Mouse (Mus musculus) thymus, postnatal 14 days (tissue): ENCODE measurements around the gene Tmem164.
"Not testable (repeated sequence)": the region's sequence is repeated elsewhere in the genome, so short reads cannot be mapped to it uniquely, and the experiment has no call there.

Experiments
- DNase-seq: peaks from one replicate; pipeline ENCODE4 v3.0.0; 2021

The Tmem164 gene

DNA sequence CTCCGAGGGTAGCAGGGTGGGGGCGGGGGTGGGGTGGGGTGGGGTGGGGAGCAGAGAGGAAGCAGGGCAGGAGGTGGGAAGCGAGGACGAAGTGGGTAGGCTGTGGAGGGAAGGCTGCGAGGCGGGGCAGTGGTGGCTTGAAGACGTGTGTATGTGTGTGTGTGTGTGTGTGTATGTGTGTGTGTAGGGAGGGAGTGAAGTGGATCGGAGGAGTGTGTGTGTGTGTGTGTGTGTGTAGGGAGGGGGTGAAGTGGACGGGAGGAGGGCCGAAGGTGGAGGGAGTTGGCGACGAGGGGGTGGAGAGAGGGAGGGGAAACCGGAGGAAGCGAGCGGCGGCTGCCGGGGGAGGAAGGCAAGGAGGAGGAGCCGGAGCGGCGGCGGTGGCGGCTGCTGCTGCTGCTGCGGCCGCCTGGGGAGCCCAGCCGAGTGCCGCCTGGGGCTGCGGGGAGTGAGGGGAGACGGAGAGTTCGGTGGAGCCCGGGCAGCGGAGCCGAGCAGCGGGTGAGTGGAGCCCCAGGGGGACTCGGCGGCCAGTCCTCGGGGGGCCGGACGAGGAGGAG lies at the start of gene Tmem164:
Tmem164 (plus strand) TSS at position 351 of the 560 bp plus-strand sequence.
- peak; percentile 82 for DNase-seq

DNA sequence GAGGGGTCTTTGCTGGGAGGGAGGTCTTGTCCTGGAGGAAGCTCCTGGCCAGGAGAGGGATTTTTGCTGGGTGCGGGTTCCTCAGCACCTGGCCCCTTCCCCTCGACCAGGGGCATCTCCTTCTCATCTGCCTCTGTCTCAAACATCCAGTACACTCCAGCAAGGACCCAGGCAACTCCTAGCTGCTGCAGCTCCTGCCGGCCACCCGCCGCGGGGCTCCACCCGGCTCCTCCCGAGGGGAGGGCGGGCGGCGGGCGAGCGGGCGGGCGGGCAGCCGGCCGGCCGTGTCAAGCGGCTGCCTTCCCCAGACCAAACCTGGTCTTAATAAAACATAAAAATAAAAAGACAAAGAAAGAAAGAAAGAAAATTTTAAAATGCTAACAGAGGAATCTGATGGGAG lies 48.2 kb upstream of the Tmem164 start:
- DNase-seq = not testable (repeated sequence)

DNA sequence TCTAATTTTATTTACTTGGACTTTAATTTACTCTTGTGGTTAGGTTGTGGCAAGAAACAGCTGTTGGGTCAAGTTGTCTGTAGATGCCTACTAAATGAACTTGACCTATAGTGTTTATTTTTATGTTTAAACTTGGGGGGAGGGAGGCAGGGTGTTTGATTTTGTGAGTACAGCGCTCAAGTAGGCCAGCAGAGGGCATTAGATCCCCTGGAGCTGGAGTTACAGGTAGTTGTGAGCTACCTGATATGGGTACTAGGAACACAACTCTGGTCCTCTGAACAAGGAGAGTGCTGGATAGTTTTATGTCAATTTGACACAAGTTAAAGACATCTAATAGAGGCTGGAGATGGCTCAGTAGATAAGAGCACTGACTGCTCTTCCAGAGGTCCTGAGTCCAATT lies 34.0 kb upstream of the Tmem164 start:
- DNase-seq = peak; percentile 4

DNA sequence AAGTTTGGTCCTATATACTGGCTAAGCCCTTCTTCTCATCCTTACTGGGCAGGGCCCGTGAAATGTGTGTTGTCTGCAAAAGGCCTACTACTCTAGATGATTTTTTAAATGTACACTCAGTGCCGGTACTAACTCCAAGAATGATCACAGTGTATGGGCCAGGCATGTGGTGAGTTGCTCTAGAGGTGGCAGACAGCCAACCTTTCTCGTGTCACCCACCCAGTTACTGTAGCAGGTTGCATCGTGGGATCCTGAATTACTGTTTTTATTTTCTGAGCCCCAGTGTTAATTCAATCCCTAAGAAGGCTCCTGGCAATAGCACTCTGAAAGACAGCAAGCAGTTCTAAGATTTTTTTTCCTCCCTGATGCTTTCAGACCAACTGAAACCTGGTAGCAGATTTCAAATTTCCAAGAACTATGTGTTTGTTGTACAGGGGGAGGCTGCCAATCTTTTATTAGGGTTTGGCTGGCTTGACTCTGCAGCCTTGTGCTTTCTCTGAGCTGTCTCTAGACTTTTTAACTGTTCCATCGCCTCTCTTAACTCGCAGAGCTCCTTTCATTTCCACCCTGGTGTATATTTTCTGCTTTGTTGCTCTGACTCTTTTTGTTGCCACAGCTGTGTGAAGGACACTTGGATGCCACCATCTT lies 31.0 kb upstream of the Tmem164 start:
- DNase-seq = no peak

DNA sequence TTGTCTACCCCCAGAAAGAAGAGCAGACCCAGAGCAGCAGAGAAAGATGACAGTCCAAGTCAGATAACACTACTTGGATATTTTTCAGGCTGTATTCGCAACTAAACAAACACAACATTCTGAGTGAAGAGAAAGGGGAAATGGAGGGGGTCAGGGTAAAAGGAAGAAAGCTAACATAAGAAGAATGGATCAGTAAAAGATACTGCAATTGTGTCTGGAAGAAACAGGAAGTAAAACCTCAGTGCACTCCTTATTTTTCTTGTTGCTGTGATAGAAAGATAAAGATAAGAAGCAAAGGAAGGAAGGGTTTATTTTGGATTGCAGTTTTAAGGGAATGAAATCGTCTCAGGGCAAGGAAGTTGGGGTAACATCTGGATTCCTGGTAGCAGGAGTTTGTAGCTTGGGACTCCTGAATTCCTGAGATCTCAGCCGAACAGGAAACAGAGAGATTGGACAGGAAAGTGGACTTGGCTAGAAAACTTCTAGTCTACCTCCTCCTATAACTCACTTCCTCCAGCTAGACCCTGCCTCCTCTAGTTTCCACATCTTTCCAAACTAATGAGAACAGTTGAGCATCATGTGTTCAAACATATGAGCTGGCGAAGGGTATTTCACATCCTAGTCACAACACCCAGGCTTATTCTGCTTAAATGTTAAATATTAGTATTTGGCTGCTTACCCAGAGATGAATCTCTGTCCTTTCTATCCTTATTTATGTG lies 16.3 kb upstream of the Tmem164 start:
- DNase-seq = no peak

DNA sequence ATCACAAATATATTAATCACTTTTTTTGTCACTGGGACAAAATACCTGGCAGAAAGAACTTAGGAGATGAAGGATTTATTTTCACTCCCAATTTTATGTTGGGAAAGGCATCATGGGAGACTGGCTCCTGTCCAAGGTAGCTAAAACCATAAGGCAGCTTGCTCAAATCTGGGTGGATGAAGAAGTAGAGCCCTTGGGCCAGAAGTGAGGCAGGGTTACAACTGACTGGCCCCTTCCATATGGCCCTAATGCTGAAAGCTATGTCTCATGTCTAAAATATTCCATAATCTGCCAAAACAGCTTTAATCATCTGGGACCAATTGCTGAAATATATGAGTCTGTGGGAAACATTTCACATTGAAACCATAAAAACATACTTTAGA lies 15.8 kb upstream of the Tmem164 start:
- DNase-seq = no peak

DNA sequence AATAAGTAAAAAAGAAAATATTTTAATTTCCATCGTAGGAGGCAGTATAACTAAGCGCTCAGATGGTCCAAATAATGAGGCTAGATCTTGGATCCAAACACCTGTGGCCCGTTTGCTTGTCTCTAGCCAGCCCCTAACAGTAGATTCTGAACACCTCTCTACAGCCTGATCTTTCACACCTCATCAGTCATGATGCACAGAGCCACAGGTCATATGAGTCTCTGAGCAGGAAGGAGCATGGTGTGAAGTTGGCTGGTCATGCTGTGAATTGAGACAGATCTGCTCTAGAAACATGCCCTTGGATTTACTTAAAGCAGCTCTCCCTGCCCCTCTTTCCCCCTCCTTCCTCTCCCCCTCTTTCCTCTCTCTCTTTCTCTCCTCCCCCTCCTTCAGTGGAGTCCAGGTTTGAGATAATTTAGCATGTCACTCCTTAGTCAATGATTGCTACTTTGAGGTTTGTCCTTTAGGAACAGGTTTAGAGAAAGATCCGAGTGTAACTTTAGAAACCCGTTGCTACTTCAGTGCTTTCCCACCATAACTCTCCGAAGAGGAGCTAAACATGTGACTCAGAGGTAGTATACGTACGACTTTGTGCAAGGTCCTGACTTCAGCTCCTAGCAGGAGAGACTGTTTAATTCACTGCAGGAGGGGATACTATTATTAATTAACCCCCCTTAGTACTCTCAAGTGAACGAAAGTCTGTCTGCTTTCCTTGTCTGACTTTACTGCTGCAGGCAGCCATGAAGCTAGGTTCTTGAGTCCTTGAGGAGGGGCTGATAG lies 11.7 kb upstream of the Tmem164 start:
- no peak for DNase-seq

DNA sequence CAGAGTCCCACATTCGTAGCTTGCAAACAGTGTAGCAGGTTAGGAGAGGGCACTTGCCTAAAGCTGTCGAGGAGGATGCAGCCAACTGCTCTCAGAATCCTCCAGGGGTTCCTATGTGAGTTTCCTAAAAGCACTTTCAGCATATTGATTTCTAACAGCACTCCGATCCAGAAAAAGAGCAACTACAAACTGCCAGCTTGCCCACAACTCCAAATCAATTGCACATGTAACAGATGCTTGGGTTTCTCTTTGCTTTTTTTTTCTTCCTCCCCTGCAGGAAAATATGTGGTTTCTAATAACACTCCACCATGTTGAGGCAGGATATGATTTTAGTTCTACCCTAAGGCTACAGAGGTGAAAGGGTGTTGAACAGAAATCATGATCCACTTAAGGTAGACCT lies 11.1 kb upstream of the Tmem164 start:
- DNase-seq = no peak

DNA sequence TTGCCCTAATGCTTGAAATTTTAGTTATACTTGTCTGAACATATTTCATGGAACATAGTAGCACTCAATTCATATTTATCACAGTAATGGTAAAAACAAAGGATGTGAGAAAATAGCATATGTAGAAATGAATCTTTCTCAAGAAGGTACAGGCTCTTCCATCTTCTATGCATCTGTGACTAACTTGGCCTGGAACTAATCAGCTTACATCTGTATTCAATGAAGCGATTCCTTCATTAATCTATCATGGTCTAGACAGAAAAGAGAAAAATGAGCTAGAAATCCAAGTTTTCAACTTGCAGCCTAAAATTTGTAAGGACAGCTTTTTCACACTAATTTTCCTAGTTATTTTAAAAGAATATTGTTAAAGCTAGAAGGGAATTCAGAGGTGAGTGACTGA lies 10.1 kb upstream of the Tmem164 start:
- no peak for DNase-seq

DNA sequence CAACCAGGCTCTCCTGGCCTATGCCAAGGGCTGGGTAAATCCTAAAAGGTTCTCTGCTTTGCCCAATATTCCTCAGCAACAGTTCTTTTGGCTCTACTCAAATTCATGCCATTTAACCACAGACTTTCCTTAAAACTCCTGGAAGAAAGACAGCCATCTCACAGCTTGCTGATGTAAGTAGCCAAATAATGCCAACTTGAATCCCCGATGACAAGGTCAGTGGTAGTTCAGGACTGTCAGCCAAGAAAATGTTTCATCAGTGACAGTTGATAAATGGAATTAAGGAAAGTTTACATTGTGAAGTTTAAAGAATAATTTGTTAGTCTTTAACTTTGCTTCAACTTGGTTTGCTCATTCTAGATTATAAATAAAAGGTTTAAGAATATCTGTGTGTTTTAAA lies 8.5 kb upstream of the Tmem164 start:
- no peak for DNase-seq

DNA sequence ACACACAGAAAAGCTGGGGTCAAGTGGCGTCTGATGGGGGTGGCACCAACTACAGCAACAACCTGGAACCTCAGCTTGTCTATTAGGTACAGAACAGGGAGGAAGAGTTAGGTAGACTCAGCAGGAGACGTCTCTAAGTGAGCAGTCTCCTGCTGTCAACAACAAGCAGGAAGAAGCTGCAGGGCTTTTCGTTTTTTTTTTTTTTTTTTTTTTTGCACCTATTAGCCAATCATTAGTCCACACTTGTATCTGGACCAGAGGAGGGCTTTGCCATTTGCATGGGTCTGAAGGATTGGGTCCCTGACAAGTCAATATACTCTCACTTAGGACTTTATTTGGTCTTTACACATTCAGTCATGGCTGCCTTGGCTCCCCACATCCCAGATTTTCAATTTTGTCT lies 4.0 kb upstream of the Tmem164 start:
- DNase-seq = no peak

DNA sequence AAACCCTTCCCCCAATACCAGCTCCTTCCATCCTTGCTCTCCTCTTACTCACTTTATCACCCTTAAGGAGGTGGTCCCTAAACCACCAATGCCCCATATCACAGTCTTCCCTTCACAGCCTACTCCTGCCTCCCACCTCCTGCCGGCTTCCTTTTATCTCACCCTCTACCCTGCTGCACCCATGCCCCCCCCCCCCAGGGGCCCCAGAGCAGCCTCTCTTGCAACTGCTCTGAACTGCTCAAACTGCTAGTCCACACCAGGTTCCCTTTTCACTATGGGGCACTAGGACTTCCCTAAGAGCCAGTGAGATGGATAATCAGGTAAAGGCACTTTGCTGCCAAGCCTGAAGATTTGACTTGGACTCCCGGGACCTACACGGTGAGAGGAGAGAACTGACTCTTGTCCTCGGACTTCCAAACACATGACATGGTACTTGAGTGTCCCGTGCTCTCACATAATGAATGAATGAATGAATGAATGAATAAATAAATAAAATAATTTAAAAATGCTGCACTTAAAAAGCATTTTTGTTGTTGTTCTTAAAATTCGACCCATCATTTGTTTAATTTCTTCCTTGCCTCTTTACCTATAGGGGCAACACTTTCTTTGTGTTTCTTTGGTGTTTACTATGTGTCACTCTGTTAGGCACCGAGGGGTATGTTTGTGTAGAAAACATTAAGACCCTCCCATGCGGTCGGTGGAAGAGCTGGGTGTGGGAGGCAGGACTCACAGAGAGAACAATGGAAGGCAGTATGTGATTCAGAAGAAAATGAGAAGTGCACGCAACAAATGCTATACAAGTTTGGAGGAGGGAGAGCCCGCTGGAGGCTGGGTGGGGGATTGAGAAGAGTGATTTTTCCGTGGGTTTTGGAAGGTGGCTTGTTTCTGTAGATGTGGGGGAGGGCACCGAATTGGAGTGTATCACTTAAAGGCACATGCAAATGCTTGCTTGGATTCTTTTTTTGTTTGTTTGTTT lies 2.4 kb upstream of the Tmem164 start:
- peak; percentile 33 for DNase-seq

DNA sequence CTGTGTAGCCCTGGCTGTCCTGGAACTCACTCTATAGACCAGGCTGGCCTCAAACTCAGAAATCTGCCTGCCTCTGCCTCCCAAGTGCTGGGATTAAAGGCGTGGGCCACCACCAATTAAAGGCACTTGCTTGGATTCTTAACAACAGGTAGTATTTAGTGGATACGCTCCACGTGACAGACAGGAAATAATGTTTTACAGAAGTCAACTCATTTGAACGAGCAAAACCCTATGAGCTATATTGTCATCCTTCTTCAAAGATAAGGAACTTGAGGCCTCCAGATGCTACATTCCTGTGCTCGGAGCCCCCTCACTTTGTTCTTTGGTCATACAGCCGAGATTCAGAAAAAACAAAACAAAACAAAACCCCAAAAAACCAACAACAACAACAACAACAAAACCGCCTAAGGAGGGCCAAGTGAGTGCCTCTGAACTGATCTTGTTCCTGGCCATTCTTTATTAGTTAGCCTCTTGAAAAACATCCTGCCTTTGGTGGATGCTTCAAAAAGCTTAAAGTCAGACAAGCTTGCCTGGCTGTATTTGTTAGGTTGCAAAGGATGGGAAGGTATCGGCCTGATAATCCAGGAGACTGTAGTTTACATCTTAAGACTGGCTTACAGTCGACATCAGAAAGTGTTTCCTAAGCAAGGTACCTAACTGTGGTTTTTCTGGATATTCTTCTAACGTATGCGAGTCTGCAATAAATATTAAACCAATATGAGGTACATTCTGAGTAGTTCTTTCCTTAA lies 1.5 kb upstream of the Tmem164 start:
- DNase-seq = no peak

DNA sequence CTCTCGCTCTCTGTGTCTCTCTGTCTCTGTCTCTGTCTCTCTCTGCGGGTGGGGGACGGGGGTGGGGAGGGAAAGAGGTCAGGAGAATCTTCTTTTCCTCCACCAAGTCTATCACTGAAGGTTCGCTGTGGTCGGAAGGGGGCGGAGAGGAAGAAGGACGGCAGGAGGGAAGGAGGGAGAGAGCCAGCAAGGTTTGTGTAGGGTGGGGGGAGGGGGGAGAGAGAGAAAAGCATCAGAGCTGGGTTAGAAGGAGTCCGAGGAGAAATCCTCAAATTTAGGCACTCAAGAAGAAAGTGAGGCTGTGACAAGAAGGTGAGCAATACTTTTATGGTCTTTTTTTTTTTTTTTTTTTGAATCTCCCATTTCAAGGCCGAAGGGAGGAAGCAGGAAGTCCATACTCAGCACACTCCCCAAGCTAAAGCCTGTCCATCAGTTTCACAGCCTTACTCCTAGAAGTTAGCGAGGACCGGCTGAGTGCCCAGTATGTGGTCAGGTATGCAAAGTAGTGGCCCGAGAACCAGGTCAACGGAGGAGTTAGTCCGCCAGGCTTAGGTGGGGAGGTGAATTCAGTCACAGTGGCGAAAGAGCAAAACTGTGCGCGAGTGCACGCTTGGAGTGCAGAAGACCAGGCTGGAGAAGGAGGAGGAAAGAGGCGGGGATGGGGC lies 683 bp upstream of the Tmem164 start:
- DNase-seq = peak; percentile 27

DNA sequence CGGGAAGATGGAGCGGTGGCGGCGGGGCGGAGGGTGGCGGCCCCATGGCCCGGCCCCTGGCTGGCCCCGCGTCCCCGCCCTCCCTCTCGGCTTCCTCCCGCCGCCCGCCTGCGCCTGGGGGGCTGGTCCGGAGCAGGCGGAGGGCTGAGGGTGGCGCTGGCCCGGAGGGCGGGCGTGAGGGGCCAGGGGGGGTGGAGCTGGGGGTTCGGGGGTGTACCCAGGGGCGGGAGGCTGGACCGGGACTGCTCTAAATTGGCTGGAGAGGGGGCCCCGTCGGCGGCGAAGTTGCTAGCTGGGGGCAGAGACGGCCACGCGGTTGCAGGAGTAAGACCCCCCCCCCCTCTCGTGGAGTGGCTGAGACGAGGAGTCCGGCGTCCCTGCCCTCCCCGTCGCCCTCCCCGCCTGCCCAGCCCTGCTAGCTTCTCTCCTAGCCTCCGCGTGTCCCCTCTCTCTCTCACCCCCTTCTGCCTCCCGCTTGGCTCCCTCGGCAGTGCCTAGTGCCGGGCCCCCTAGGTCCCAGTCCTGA lies 473 bp downstream of the Tmem164 start:
- DNase-seq = peak; percentile 70

DNA sequence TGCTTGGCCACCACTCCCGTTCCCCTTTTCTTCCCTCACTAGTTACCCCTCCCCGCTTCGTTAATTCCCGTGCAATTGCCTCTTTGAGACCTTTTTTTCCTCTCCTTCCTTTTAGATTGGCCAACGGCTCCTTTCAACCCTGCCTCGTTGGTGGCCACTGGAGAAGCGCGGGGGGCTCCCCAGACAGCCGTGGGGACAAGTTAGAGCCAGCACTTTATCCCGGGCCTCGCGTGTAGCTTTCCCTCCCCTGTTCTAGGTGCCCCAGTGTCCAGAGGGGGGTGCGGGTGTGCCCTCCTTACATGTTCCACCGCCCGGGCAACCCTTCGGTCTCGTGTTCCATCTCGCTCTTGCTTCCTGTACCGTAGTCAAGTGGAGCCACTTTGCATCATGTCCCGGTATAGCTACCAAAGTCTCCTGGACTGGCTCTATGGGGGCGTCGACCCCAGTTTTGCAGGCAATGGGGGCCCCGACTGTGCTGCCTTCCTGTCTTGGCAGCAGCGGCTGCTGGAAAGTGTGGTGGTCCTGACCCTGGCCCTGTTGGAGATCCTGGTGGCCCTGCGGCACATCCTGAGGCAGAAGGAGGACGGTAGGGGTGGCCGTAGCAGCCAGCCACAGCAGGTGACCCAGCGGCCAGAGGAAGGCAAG lies 1.1 kb downstream of the Tmem164 start:
- DNase-seq = peak; percentile 35

DNA sequence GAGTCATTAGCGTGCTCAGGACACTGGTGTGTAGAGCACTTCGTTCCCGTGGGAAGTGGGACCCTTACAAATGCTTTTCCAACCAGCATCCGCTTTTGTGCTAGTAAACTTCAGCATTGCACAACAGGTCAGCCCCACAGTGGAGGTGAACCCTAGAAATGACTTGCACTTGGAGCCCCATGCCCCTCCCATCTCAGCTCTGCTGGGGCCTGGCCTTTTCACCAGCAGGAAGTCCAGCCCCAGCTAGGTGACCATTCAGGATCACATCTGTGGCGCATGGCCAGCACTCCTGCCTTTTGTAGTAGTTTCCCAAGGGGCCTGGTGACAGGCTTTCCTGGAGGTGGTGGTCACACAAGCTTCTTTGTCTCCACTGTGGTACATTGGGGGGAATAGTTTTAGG lies 1.8 kb downstream of the Tmem164 start:
- DNase-seq = no peak

DNA sequence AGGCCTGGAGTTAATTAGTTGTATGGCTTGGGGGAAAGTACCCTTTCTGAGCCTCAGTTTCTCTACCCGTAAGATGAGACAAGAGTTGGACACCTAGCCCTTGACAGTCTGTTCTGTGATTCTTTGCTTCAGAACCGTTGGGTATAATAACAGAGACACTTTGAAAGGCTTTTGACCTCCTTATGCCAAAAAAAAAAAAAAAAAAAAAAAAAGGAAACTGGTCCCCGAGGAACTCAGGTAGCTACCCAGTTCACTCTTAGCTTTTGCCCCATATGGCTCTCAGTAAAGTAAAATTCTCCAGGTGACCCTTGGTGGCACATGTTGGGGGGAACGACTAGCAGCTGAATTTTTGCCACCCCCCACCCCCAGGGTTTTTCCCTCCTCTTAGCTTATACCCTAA lies 3.5 kb downstream of the Tmem164 start:
- DNase-seq = no peak

DNA sequence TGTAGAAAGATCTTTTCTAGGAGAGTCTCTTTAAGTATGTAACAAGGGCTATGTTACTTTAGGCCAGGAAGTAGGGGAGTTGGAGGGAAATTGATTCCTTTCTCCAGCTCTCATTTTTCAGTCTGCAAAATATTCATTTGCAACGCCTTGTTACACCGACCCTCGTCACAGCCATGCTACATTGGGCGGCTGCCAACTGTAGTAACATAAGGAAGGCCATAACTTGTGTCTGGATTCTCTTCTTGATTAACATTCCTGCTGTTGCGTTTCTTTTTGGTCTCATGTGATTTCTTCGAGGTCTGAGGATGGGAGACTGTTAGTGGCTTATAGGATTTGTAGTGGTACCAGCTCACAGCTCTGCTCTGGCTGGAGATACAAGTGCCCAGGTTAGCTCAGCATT lies 4.5 kb downstream of the Tmem164 start:
- no peak for DNase-seq

DNA sequence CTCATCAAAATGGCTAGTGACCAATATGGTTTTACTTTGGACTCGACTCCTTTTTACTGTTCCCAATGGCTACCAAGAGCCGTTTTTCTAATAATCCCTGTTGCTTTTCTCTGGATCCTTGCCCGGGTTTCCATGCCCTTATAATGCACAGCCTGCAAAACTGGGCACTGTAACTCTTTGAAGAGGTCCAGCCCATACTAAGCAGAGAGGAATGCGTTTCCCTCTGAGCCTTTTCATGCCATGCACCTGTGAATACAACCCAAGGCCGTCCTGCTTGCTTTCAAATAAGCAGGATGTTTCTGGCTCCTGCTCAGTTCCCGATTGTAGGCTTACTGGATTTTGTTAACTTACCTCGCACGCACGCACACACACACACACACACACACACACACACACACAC lies 7.3 kb downstream of the Tmem164 start:
- DNase-seq = no peak
